Mouse (Mus musculus) heart, embryonic 15.5 days (tissue): ENCODE measurements around the gene Calm1. TPM values are rescaled to one million over a fixed set of nuclear protein-coding genes. Genes with fewer than 3 reads are reported as not detected.
A peak's percentile ranks its signal among the peaks of the same experiment; 100 is the strongest.

ENCODE experiments used
- ATAC-seq: fragments of 200-750 bp; cut with Nextera tagmentation; replicated peaks from 2 replicates; pipeline ENCODE4 v1.8.0; 2017; ENCODE audit warnings: low read depth, moderate TSS enrichment; ENCODE audit not compliant: insufficient number of reproducible peaks, insufficient read depth, low FRiP score
- H3K27ac ChIP-seq: fragments of 300-500 bp; sonication (generic); 2 replicates; pipeline ENCODE4 v1.5.1; 2015; ENCODE audit warnings: mild to moderate bottlenecking, inconsistent platforms
- H3K27me3 ChIP-seq: fragments of 300-500 bp; sonication (generic); 2 replicates; pipeline ENCODE4 v1.6.1; 2015; ENCODE audit warnings: inconsistent platforms
- H3K36me3 ChIP-seq: fragments of 300-500 bp; sonication (generic); 2 replicates; pipeline ENCODE4 v1.6.1; 2015; ENCODE audit warnings: mild to moderate bottlenecking, inconsistent platforms
- H3K4me1 ChIP-seq: fragments of 300-500 bp; sonication (generic); replicated peaks from 2 replicates; pipeline ENCODE4 v1.6.1; 2015; ENCODE audit warnings: inconsistent platforms
- H3K4me2 ChIP-seq: fragments of 300-500 bp; sonication (generic); 2 replicates; pipeline ENCODE4 v1.6.1; 2015; ENCODE audit warnings: inconsistent platforms, mild to moderate bottlenecking, moderate library complexity
- H3K4me3 ChIP-seq: fragments of 300-500 bp; sonication (generic); 2 replicates; pipeline ENCODE4 v1.5.1; 2015; ENCODE audit warnings: mild to moderate bottlenecking, inconsistent platforms
- H3K9ac ChIP-seq: fragments of 300-500 bp; sonication (generic); 2 replicates; pipeline ENCODE4 v1.6.1; 2015; ENCODE audit warnings: mild to moderate bottlenecking, inconsistent platforms
- H3K9me3 ChIP-seq: fragments of 300-500 bp; sonication (generic); replicated peaks from 2 replicates; pipeline ENCODE4 v1.6.1; 2016; ENCODE audit warnings: inconsistent platforms
- WGBS: fragments of 180-500 bp; shearing (Covaris S2); methylation state at CpG from one replicate; pipeline ENCODE4 v1.1.7; 2015; ENCODE audit warnings: mixed read lengths; 5-methylcytosine and 5-hydroxymethylcytosine counted together
- polyA plus RNA-seq: library from polyadenylated mRNA; unstranded; fragments of >200 nt; fragmentation: Nextera tagmentation; extraction: Ambion mirVana; gene quantifications from 2 replicates; pipeline ENCODE4 v1.2.1, GENCODE M21; 2015

The Calm1 gene
- polyA plus RNA-seq, 1 experiment from 2014 or later: 759 TPM

GRCm38 (mm10) chr12:100226073-100226472 is 26.8 kb downstream of the Calm1 start:
- no peaks in the 10 kb centered on the region for H3K9me3 ChIP-seq
- ATAC-seq: no peak
- H3K4me3 ChIP-seq: no peak overlapping the region
- H3K9ac ChIP-seq: no peak overlapping the region
- 65% methylated on average over 5 of the region's 5 CpGs for WGBS
- H3K36me3 ChIP-seq: no peaks in the 10 kb centered on the region
- peaks cover 3% of the 10 kb centered on the region; the same call in 1 of the 2 replicates for H3K27me3 ChIP-seq
- no peak overlapping the region for H3K4me2 ChIP-seq
- no peak overlapping the region for H3K27ac ChIP-seq
- no peaks in the 10 kb centered on the region for H3K4me1 ChIP-seq

DNA sequence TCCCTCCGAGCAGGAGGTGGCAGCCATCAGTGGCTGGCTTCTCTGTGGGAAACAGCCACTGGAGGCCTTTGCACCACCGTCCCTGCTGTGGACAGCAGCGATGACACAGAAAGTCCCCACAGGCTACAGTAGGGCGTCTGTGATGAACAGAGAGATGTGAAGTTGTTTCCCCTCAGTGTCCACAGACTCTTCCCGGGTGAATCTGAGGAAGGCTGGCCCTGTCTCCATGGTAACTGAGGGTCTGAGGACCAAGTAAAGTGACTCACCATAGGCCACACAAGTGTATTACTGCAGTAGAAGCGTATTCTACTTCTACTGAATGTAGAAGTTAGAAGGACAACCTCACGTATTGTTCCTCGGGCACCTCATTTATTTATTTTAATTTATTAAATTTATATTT is 27.4 kb downstream of the Calm1 start:
- Histone ChIP-seq H3K4me3 (no peak overlapping the region), H3K36me3 (no peaks in the 10 kb centered on the region), H3K9ac (no peak overlapping the region), H3K27me3 (peaks cover under 1% of the 10 kb centered on the region; the same call in 1 of the 2 replicates), H3K27ac (no peak overlapping the region), H3K9me3 (no peaks in the 10 kb centered on the region), H3K4me2 (no peak overlapping the region), H3K4me1 (no peaks in the 10 kb centered on the region)
- 62% methylated on average over 8 of the region's 8 CpGs for WGBS
- no peak for ATAC-seq

DNA sequence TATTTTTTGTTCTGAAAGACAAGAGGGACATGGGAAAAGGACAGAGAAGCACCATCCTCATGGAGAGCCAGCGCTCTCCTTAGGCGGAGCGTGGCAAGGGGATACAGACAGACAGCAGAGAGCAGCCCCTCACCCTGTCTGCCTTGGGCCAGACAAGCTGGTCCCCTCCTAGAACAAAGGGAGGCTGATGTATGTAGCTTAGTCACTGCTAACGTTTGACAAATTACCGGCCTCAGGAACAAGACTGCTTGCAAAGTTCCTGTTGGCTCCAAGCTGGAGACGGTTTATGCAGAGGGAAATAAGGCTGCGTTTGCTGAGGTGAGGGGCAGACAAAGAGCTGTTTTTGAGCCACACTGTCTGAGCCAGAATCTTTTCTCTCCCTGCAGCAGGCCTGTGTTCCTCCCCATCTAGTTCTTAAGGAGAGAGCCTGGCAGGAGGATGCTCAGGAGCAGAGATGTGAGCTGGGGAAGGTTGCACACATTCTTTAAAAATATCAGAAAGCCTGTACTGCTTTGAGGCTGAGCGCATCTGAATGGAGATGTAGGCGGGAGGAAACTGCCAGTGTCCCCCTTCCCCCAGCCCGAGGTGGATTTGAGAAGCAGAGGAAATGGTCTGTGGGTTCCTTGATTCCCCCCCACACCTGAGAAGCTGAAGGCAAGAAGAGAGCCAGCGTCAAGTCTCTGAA is 28.9 kb downstream of the Calm1 start:
- Histone ChIP-seq H3K9me3 (no peaks in the 10 kb centered on the region), H3K9ac (no peak overlapping the region), H3K4me1 (no peaks in the 10 kb centered on the region), H3K4me3 (no peak overlapping the region), H3K27me3 (no peaks in the 10 kb centered on the region), H3K4me2 (no peak overlapping the region), H3K27ac (no peak overlapping the region), H3K36me3 (no peaks in the 10 kb centered on the region)
- ATAC-seq: no peak
- WGBS: 51% methylated on average over 11 of the region's 11 CpGs

DNA sequence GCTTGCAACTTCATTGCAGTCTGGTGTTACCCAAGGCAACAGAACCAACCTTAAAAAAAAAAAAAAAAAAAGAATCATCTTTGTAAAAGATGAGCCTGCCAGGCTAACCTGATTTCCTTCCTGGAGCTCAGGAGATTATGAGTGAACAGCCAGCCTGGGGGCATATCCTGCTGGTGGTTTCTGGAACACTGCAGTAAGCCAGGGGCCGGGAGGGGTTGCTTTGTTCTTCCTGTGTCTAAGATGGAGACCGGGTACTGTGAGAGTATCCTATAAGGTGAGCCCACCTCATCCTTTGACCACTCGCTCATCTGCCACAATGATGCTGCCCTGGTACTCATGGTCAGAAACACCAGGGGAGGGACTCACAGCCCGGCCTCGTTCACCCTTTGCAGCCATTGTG is 35.0 kb downstream of the Calm1 start:
- no peaks in the 10 kb centered on the region for H3K36me3 ChIP-seq
- no peak overlapping the region for H3K4me2 ChIP-seq
- WGBS: 88% methylated on average over 5 of the region's 5 CpGs
- H3K27ac ChIP-seq: no peak overlapping the region
- no peaks in the 10 kb centered on the region for H3K27me3 ChIP-seq
- H3K9ac ChIP-seq: no peak overlapping the region
- no peaks in the 10 kb centered on the region for H3K9me3 ChIP-seq
- H3K4me1 ChIP-seq: no peaks in the 10 kb centered on the region
- ATAC-seq: no peak
- H3K4me3 ChIP-seq: no peak overlapping the region

DNA sequence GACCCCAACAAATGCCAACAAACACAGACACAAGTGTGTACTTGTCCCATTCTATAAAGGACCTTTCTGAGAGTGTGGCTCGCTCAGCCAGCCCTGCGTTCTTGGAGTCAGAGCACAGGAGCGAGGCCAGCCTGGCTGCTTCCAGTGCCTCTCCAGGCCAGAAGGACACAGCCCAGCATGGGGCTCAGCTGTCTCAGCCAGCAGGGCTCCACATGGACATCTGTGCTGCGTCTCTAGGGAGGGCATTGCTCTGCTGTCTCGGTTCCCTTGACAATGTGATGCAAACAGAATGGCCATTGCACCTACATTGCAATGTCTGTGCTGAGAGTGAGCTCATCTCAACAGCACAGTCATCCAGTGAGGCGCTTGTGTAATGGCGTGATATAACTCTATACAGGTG is 35.7 kb downstream of the Calm1 start:
- H3K4me2 ChIP-seq: no peak overlapping the region
- H3K27ac ChIP-seq: no peak overlapping the region
- 64% methylated on average over 7 of the region's 7 CpGs for WGBS
- H3K9ac ChIP-seq: no peak overlapping the region
- no peak overlapping the region for H3K4me3 ChIP-seq
- H3K36me3 ChIP-seq: no peaks in the 10 kb centered on the region
- H3K9me3 ChIP-seq: no peaks in the 10 kb centered on the region
- no peaks in the 10 kb centered on the region for H3K27me3 ChIP-seq
- H3K4me1 ChIP-seq: no peaks in the 10 kb centered on the region
- no peak for ATAC-seq

DNA sequence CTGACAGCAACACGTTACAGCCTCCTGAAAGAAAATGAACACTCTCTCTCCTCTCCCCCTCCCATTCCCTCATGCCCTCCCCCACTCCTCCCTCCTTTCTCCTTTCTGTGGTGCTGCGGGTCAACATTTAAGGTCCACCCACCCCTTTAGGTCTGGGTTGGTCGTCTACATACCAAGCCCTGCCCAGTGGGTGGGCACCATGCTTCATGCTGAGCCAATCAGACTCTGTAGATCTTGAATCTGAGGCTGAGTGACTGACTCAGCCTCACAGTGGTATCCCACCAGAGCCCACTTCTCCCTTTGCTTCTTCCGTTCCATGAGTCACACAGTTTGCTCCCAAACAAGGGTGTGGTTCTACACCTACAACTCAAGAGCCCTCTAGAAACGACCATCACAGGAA is 36.2 kb downstream of the Calm1 start:
- H3K27ac ChIP-seq: no peak overlapping the region
- no peak overlapping the region for H3K4me3 ChIP-seq
- H3K36me3 ChIP-seq: no peaks in the 10 kb centered on the region
- no peaks in the 10 kb centered on the region for H3K27me3 ChIP-seq
- 41% methylated on average over 5 of the region's 5 CpGs for WGBS
- no peak overlapping the region for H3K9ac ChIP-seq
- H3K4me2 ChIP-seq: no peak overlapping the region
- H3K4me1 ChIP-seq: no peaks in the 10 kb centered on the region
- no peak for ATAC-seq
- no peaks in the 10 kb centered on the region for H3K9me3 ChIP-seq

DNA sequence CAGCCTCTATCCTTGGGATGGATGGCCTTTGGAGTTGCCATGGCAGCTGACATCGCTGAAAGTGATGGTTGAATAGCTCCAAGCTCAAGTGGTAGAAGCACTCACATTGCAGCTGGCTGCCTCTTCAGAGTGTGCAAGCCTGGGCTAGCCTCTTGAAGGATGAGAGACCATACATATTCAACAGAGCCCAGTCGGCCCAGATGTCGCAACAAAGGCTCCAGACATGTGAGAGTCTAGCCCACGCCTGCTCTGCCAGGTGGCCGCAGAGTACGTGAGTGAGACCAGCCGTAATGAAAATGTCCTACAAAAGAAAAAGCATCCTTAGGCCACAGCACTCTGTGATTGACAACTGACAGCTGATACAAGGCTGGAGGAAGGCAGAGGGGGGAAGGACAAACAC is 40.2 kb downstream of the Calm1 start:
- Histone ChIP-seq H3K4me2 (no peak overlapping the region), H3K9ac (no peak overlapping the region), H3K4me3 (no peak overlapping the region), H3K9me3 (no peaks in the 10 kb centered on the region), H3K27me3 (no peaks in the 10 kb centered on the region), H3K36me3 (no peaks in the 10 kb centered on the region), H3K4me1 (peaks cover 3% of the 10 kb centered on the region; the same call in 1 of the 2 replicates), H3K27ac (no peak overlapping the region)
- 75% methylated on average over 7 of the region's 7 CpGs for WGBS
- ATAC-seq: no peak

GRCm38 (mm10) chr12:100239807-100240206 is 40.6 kb downstream of the Calm1 start:
- WGBS: 70% methylated on average over 6 of the region's 6 CpGs
- Histone ChIP-seq H3K4me2 (no peak overlapping the region), H3K9ac (no peak overlapping the region), H3K4me3 (no peak overlapping the region), H3K27ac (no peak overlapping the region), H3K9me3 (no peaks in the 10 kb centered on the region), H3K36me3 (no peaks in the 10 kb centered on the region), H3K4me1 (peaks cover 3% of the 10 kb centered on the region; the same call in 1 of the 2 replicates), H3K27me3 (no peaks in the 10 kb centered on the region)
- no peak for ATAC-seq

DNA sequence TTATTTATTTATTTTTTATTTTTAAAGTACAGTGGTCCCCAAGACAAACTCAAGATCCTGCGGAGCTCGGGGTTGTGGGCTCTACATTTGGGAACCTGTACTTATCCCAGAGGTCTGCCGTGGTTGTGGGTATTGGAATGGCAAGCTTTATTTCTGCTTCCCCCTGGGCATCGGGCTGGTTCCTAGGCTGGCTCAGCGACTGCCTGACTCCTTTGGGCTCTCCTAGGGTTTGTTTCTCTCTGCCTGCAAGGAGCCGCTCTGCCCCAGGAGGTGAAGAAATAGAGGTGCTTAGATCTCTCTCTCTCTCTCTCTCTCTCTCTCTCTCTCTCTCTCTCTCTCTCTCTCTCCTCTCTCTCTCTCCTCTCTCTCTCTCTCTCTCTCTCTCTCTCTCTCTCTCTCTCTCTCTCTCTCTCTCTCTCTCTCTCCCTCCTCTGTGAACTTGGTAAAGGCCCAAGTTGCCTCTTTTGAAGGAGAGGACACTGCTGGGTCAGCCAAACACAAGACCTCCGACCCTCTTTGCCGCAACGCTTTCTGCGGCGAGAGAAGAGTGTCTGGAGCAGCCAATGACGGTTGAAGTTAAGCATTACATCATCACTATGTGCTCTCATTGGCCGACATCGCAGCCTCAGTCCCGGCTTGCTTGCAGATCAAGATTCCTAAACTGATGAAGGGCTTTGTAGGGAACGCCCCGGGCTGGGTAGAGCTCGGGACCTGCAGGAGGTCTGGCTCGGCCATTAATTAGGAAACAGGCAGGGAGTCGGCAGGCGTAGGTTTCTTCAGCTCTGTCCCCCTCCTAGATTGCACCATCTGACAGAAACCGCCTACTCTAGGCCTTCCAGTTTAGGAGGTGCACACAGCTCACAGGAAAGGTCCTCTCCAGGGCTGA is 42.9 kb downstream of the Calm1 start:
- no peak overlapping the region for H3K9ac ChIP-seq
- H3K4me3 ChIP-seq: peak overlapping the region; percentile 40
- peak; percentile 82 for ATAC-seq
- no peaks in the 10 kb centered on the region for H3K27me3 ChIP-seq
- H3K36me3 ChIP-seq: no peaks in the 10 kb centered on the region
- no peak overlapping the region for H3K27ac ChIP-seq
- peaks cover 3% of the 10 kb centered on the region; the same call in 1 of the 2 replicates for H3K4me1 ChIP-seq
- H3K4me2 ChIP-seq: peak overlapping the region; percentile 71
- WGBS: 12% methylated on average over 22 of the region's 22 CpGs
- H3K9me3 ChIP-seq: no peaks in the 10 kb centered on the region

- Histone ChIP-seq H3K4me3 (no peak overlapping the region), H3K4me2 (no peak overlapping the region), H3K9ac (no peak overlapping the region), H3K4me1 (peaks cover 3% of the 10 kb centered on the region; the same call in 1 of the 2 replicates), H3K27ac (no peak overlapping the region), H3K36me3 (no peaks in the 10 kb centered on the region), H3K9me3 (no peaks in the 10 kb centered on the region), H3K27me3 (no peaks in the 10 kb centered on the region)
- 46% methylated on average over 5 of the region's 5 CpGs for WGBS
- ATAC-seq: no peak
These were observed 45.3 kb downstream of the Calm1 start for GRCm38 (mm10) chr12:100244580-100244979.

DNA sequence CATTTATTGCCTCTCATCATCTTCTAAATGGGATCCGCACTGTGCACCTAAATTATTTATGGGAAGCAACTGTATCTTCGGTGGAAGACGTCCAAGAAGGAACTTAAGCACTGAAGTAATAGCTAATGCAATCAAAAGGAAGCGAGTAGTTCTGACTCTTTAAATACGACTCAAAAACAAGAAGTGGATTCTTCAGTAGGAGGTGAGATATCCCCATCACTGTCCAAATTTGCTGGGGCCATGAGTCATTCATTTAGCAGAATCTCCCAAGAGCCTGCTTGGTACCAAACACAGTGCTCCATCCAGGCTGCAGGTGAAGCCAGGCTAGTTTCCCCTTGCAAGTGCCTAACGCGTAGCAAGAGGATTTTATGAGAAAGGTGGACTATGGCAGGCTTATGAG is 49.9 kb downstream of the Calm1 start:
- no peaks in the 10 kb centered on the region for H3K27me3 ChIP-seq
- 81% methylated on average over 7 of the region's 7 CpGs for WGBS
- no peak overlapping the region for H3K4me3 ChIP-seq
- no peaks in the 10 kb centered on the region for H3K9me3 ChIP-seq
- no peak overlapping the region for H3K4me2 ChIP-seq
- H3K27ac ChIP-seq: no peak overlapping the region
- H3K36me3 ChIP-seq: no peaks in the 10 kb centered on the region
- no peaks in the 10 kb centered on the region for H3K4me1 ChIP-seq
- H3K9ac ChIP-seq: no peak overlapping the region
- ATAC-seq: no peak
